In genomic region chr17:4390577-4390976, GRCm38 (mm10) we compare ENCODE assay signal across 29 mouse cellular contexts.
"Had no signal": no experiment of that assay in that cellular context is flagged by ENCODE, and none has a peak within 500 bp of the region (broad histone marks: within the 10 kb centered on the region; RNA-seq: fewer than 3 reads in every experiment).

No protein-coding gene starts in this region.

- H3K36me3 ChIP-seq: embryonic facial prominence, embryonic 10.5 days; embryonic facial prominence, embryonic 12.5 days; embryonic facial prominence, embryonic 13.5 days; embryonic facial prominence, embryonic 15.5 days; forebrain, embryonic 10.5 days; forebrain, embryonic 12.5 days; forebrain, embryonic 15.5 days had no signal

- ATAC-seq: forebrain, embryonic 13.5 days; forebrain, embryonic 14.5 days; forebrain, embryonic 15.5 days; forebrain, embryonic 16.5 days; forebrain, postnatal 0 days had no signal

- H3K4me3 ChIP-seq: embryonic facial prominence, embryonic 10.5 days; embryonic facial prominence, embryonic 12.5 days; embryonic facial prominence, embryonic 13.5 days; embryonic facial prominence, embryonic 15.5 days; erythroblast, embryonic 14.5 days; forebrain, embryonic 10.5 days; forebrain, embryonic 12.5 days; forebrain, embryonic 13.5 days; forebrain, embryonic 15.5 days; gastrocnemius, adult 2 months had no signal

- H3K27ac ChIP-seq: embryonic facial prominence, embryonic 10.5 days; embryonic facial prominence, embryonic 12.5 days; embryonic facial prominence, embryonic 13.5 days; embryonic facial prominence, embryonic 15.5 days; forebrain, embryonic 10.5 days; forebrain, embryonic 12.5 days; forebrain, embryonic 13.5 days; forebrain, embryonic 15.5 days; gastrocnemius, adult 2 months had no signal

- H3K9me3 ChIP-seq: embryonic facial prominence, embryonic 10.5 days; embryonic facial prominence, embryonic 12.5 days; embryonic facial prominence, embryonic 13.5 days; embryonic facial prominence, embryonic 15.5 days; forebrain, embryonic 10.5 days; forebrain, embryonic 12.5 days; forebrain, embryonic 13.5 days; forebrain, embryonic 15.5 days had no signal

- H3K4me1 ChIP-seq: embryonic facial prominence, embryonic 10.5 days; embryonic facial prominence, embryonic 12.5 days; embryonic facial prominence, embryonic 13.5 days; embryonic facial prominence, embryonic 15.5 days; forebrain, embryonic 10.5 days; forebrain, embryonic 12.5 days; forebrain, embryonic 13.5 days; forebrain, embryonic 15.5 days had no signal

- H3K27me3 ChIP-seq: embryonic facial prominence, embryonic 12.5 days; embryonic facial prominence, embryonic 13.5 days; embryonic facial prominence, embryonic 15.5 days; forebrain, embryonic 12.5 days; forebrain, embryonic 13.5 days; forebrain, embryonic 15.5 days had no signal

- H3K4me2 ChIP-seq: embryonic facial prominence, embryonic 12.5 days; embryonic facial prominence, embryonic 13.5 days; embryonic facial prominence, embryonic 15.5 days; forebrain, embryonic 12.5 days; forebrain, embryonic 13.5 days; forebrain, embryonic 15.5 days had no signal

- DNase-seq: cerebellum, adult 18-20 months; cerebellum, adult 2 months; cerebellum, adult 8-10 months; cerebellum, adult 9-10 months; cerebellum, adult 9-11 months; cerebellum, postnatal 10 days; cerebellum, postnatal 14 days; cerebellum, postnatal 25 days; cerebellum, postnatal 36 days; embryo, embryonic 11 days; forebrain, postnatal 0 days; gastrocnemius, adult 2 months; gastrocnemius, postnatal 10 days; gastrocnemius, postnatal 14 days; gastrocnemius, postnatal 25 days; gastrocnemius, postnatal 36 days; heart, adult 11 months; heart, adult 18-20 months had no signal

- H3K9ac ChIP-seq: embryonic facial prominence, embryonic 12.5 days; embryonic facial prominence, embryonic 13.5 days; embryonic facial prominence, embryonic 15.5 days; forebrain, embryonic 12.5 days; forebrain, embryonic 13.5 days; forebrain, embryonic 15.5 days; forebrain, postnatal 0 days had no signal
